Mouse (Mus musculus) limb, embryonic 11.5 days (tissue): ENCODE measurements at regions not wholly inside any gene's neighbourhood (a gene's known extent, or its start where the extent isn't known, plus 50 kb on each side); places are given as distances from the start of the nearest gene placed in this dataset.
A peak's percentile ranks its signal among the peaks of the same experiment; 100 is the strongest.

ENCODE experiments used
- ATAC-seq: fragments of 200-750 bp; cut with Nextera tagmentation; 2 replicates; pipeline ENCODE4 v1.8.0; 2017; ENCODE audit warnings: low read depth; ENCODE audit not compliant: insufficient number of reproducible peaks, low FRiP score, low TSS enrichment
- DNase-seq: peaks from one replicate; pipeline ENCODE4 v3.0.0-alpha.2; 2015; ENCODE audit warnings: low spot score
- H3K27ac ChIP-seq: fragments of 300-500 bp; sonication (generic); replicated peaks from 2 replicates; pipeline ENCODE4 v1.5.1; 2014; ENCODE audit warnings: low read depth, mild to moderate bottlenecking, low read length
- H3K27me3 ChIP-seq: fragments of 300-500 bp; sonication (generic); 2 replicates; pipeline ENCODE4 v1.6.1; 2014; ENCODE audit warnings: mild to moderate bottlenecking, low read length, mixed read lengths; ENCODE audit not compliant: control insufficient read depth, insufficient read depth
- H3K36me3 ChIP-seq: fragments of 300-500 bp; sonication (generic); 2 replicates; pipeline ENCODE4 v1.6.1; 2014; ENCODE audit warnings: mild to moderate bottlenecking, low read length, moderate library complexity, mixed read lengths; ENCODE audit not compliant: control insufficient read depth, insufficient read depth
- H3K4me1 ChIP-seq: fragments of 300-500 bp; sonication (generic); 2 replicates; pipeline ENCODE4 v1.6.1; 2014; ENCODE audit warnings: low read length, mixed read lengths; ENCODE audit not compliant: control insufficient read depth, insufficient read depth
- H3K4me2 ChIP-seq: fragments of 300-500 bp; sonication (generic); 2 replicates; pipeline ENCODE4 v1.6.1; 2014; ENCODE audit warnings: low read depth, mild to moderate bottlenecking, moderate library complexity; ENCODE audit not compliant: severe bottlenecking
- H3K4me3 ChIP-seq: fragments of 300-500 bp; sonication (generic); 2 replicates; pipeline ENCODE4 v1.5.1; 2014; ENCODE audit warnings: low read depth, low read length
- H3K9ac ChIP-seq: fragments of 300-500 bp; sonication (generic); 2 replicates; pipeline ENCODE4 v1.6.1; 2014; ENCODE audit warnings: mild to moderate bottlenecking, low read length
- H3K9me3 ChIP-seq: fragments of 300-500 bp; sonication (generic); 2 replicates; pipeline ENCODE4 v1.6.1; 2016; ENCODE audit warnings: low read length; ENCODE audit not compliant: control insufficient read depth
- WGBS: fragments of 180-500 bp; shearing (Covaris S2); extraction: QIAGEN DNeasy Blood & Tissue Kit; methylation state at CpG from one replicate; pipeline ENCODE4 v1.1.7; 2014; 5-methylcytosine and 5-hydroxymethylcytosine counted together

DNA sequence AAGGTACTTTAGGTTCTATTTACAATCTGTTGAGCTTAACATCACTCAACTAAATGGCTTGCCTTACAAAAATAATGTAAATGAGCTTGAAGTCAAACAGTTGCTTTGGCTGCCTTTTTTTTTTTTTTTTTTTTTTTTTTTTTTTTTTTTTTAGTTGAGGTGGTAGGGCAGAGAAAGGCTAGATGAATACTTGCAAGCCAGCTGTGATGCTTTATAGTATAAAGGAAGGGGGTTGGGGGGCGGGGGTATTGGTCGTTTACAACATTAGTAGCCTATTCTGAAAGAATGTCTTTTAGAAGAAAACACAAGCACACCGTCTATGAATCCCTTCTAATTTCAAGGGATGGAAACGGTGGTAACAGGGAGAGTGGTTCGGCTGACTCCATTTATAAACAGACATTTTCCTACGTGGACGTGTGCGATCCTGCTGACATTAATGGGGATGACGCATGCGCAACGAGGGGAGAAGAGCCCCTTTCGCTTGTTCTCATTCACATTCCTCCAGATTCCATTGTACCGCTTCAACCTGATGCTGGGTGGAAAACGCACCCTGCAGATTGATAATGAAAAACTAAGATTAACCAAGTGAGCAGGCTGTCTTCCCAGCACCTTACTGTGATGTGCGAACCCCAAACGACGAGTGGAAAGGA, 2779.2 kb upstream of the Gm7489 start:
- ATAC-seq = no peak
- DNase-seq = no peak
- Histone ChIP-seq H3K27ac (no peak overlapping the region), H3K27me3 (no peaks in the 10 kb centered on the region), H3K4me3 (no peak overlapping the region), H3K4me2 (no peak overlapping the region), H3K4me1 (no peaks in the 10 kb centered on the region), H3K9me3 (no peaks in the 10 kb centered on the region), H3K36me3 (no peaks in the 10 kb centered on the region), H3K9ac (no peak overlapping the region)
- WGBS = 70% methylated on average over 17 of the region's 17 CpGs

GRCm38 (mm10) chr15:51110186-51110585, 2774.5 kb upstream of the Gm7489 start:
- Histone ChIP-seq H3K36me3 (no peaks in the 10 kb centered on the region), H3K27me3 (no peaks in the 10 kb centered on the region), H3K27ac (no peak overlapping the region), H3K4me2 (no peak overlapping the region), H3K4me3 (no peak overlapping the region), H3K4me1 (no peaks in the 10 kb centered on the region), H3K9ac (no peak overlapping the region), H3K9me3 (no peaks in the 10 kb centered on the region)
- DNase-seq (no peak), ATAC-seq (no peak)
- WGBS = 79% methylated on average over 3 of the region's 3 CpGs

DNA sequence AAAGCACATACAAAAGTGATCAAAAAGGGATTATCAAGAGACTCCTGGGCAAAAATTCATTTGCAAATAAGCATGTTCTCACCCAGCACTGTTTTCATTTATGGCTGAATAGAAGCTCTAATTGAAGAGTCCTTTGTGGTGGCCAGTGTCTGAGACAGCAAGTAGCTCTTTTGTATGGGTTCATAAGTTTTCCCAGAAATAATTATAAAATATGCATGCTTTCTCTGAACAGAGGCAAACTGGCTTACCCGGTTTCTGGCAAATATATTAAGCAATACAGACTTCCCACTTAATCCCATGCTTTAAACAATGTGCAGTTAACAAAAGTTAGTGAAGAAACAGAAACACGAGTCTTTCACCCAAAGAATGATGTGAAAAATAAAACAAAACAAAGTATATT, 2758.8 kb upstream of the Gm7489 start:
- no peak for DNase-seq
- H3K9ac ChIP-seq = no peak overlapping the region
- H3K4me3 ChIP-seq = no peak overlapping the region
- no peak overlapping the region for H3K27ac ChIP-seq
- H3K4me2 ChIP-seq = no peak overlapping the region
- no peaks in the 10 kb centered on the region for H3K27me3 ChIP-seq
- H3K9me3 ChIP-seq = no peaks in the 10 kb centered on the region
- peaks cover under 1% of the 10 kb centered on the region; the same call in 1 of the 2 replicates for H3K4me1 ChIP-seq
- 74% methylated on average over 2 of the region's 2 CpGs for WGBS
- H3K36me3 ChIP-seq = no peaks in the 10 kb centered on the region
- ATAC-seq = no peak

GRCm38 (mm10) chr15:51131017-51131416, 2753.7 kb upstream of the Gm7489 start:
- no peak overlapping the region for H3K9ac ChIP-seq
- WGBS = 82% methylated on average over 4 of the region's 4 CpGs
- no peak for DNase-seq
- H3K36me3 ChIP-seq = no peaks in the 10 kb centered on the region
- no peaks in the 10 kb centered on the region for H3K27me3 ChIP-seq
- ATAC-seq = no peak
- no peak overlapping the region for H3K4me2 ChIP-seq
- no peak overlapping the region for H3K27ac ChIP-seq
- peaks cover 2% of the 10 kb centered on the region; the same call in 1 of the 2 replicates for H3K4me1 ChIP-seq
- no peaks in the 10 kb centered on the region for H3K9me3 ChIP-seq
- H3K4me3 ChIP-seq = no peak overlapping the region

DNA sequence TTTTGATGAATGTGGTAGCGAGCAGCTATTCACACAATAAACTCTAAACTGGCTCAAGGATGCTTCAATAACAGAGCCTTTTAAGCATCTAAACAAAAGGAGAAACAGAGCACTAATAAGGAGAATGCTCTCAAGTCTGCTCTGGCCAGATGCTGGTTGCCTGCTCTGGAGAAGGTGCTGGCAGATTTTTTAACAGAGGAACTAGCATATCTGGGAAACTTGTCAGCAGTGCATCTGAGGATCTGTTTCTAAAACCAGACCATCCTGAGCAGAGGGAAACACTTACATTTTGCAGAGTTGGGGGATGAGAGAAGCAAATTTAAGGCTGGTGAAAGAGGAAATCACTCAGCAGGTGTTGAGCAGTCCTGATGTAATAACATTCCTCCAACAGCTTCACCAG, 2748.6 kb upstream of the Gm7489 start:
- DNase-seq (peak; percentile 34), ATAC-seq (0 out of 2 replicates have a peak, but pooled peaks have one; percentile 51)
- no peaks in the 10 kb centered on the region for H3K36me3 ChIP-seq
- 32% methylated on average over 1 of the region's 1 CpGs for WGBS
- no peak overlapping the region for H3K4me2 ChIP-seq
- H3K9me3 ChIP-seq = no peaks in the 10 kb centered on the region
- no peak overlapping the region for H3K27ac ChIP-seq
- H3K4me3 ChIP-seq = no peak overlapping the region
- no peak overlapping the region for H3K9ac ChIP-seq
- no peaks in the 10 kb centered on the region for H3K4me1 ChIP-seq
- H3K27me3 ChIP-seq = no peaks in the 10 kb centered on the region

DNA sequence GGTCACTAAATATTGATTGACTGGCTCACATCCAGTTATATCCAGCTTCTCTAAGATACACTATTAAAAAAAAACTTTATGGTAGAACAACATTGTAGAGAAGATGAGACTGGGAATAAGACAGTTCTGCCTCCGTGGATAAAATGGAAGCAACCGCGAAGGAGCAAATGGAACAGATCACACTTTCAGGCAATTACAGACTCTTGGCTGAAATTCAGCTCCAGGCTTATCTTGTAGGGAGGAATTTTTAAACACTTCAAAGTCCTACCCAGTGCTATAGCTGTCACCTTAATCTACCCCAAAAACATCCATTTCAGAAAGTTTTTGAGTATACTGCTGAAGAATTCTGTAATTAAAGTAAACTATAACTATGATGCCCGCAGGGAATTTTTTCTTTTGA, 2745.2 kb upstream of the Gm7489 start:
- Histone ChIP-seq H3K4me1 (no peaks in the 10 kb centered on the region), H3K27me3 (no peaks in the 10 kb centered on the region), H3K9me3 (no peaks in the 10 kb centered on the region), H3K36me3 (no peaks in the 10 kb centered on the region), H3K27ac (no peak overlapping the region), H3K4me3 (no peak overlapping the region), H3K4me2 (no peak overlapping the region), H3K9ac (no peak overlapping the region)
- ATAC-seq (no peak), DNase-seq (no peak)
- 77% methylated on average over 4 of the region's 4 CpGs for WGBS

- H3K36me3 ChIP-seq = no peaks in the 10 kb centered on the region
- 91% methylated on average over 1 of the region's 1 CpGs for WGBS
- no peak overlapping the region for H3K27ac ChIP-seq
- H3K4me3 ChIP-seq = no peak overlapping the region
- H3K9ac ChIP-seq = no peak overlapping the region
- DNase-seq (peak; percentile 29), ATAC-seq (no peak)
- no peaks in the 10 kb centered on the region for H3K27me3 ChIP-seq
- H3K4me2 ChIP-seq = no peak overlapping the region
- H3K4me1 ChIP-seq = no peaks in the 10 kb centered on the region
- H3K9me3 ChIP-seq = no peaks in the 10 kb centered on the region
These were observed 2710.6 kb upstream of the Gm7489 start for GRCm38 (mm10) chr15:51173976-51174620.

- H3K9me3 ChIP-seq = no peaks in the 10 kb centered on the region
- no peaks in the 10 kb centered on the region for H3K36me3 ChIP-seq
- no peak overlapping the region for H3K4me2 ChIP-seq
- no peaks in the 10 kb centered on the region for H3K27me3 ChIP-seq
- H3K4me1 ChIP-seq = no peaks in the 10 kb centered on the region
- DNase-seq = no peak
- H3K4me3 ChIP-seq = no peak overlapping the region
- WGBS = 68% methylated on average over 2 of the region's 2 CpGs
- no peak overlapping the region for H3K9ac ChIP-seq
- no peak for ATAC-seq
- no peak overlapping the region for H3K27ac ChIP-seq
These were observed 2708.2 kb upstream of the Gm7489 start for GRCm38 (mm10) chr15:51176466-51176865.
